Mouse (Mus musculus) forebrain, embryonic 11.5 days (tissue): ENCODE measurements around the gene Strn. TPM values are rescaled to one million over a fixed set of nuclear protein-coding genes. Genes with fewer than 3 reads are reported as not detected.

Source experiments
- ATAC-seq: fragments of 200-750 bp; cut with Nextera tagmentation; replicated peaks from 2 replicates; pipeline ENCODE4 v1.8.0; 2017; ENCODE audit warnings: moderate TSS enrichment; ENCODE audit not compliant: low FRiP score
- DNase-seq: peaks from one replicate; pipeline ENCODE4 v3.0.0-alpha.2; 2017; ENCODE audit warnings: low spot score
- H3K27ac ChIP-seq: fragments of 300-500 bp; sonication (generic); 2 replicates; pipeline ENCODE4 v1.5.1; 2014; ENCODE audit warnings: low read depth, low read length
- H3K27me3 ChIP-seq: fragments of 300-500 bp; sonication (generic); 2 replicates; pipeline ENCODE4 v1.6.1; 2014; ENCODE audit warnings: mild to moderate bottlenecking, low read length, mixed read lengths; ENCODE audit not compliant: control insufficient read depth, insufficient read depth
- H3K36me3 ChIP-seq: fragments of 300-500 bp; sonication (generic); 2 replicates; pipeline ENCODE4 v1.6.1; 2014; ENCODE audit warnings: mild to moderate bottlenecking, low read length, moderate library complexity, mixed read lengths; ENCODE audit not compliant: control insufficient read depth, insufficient read depth
- H3K4me1 ChIP-seq: fragments of 300-500 bp; sonication (generic); replicated peaks from 2 replicates; pipeline ENCODE4 v1.6.1; 2014; ENCODE audit warnings: low read length, mixed read lengths; ENCODE audit not compliant: control insufficient read depth, insufficient read depth
- H3K4me2 ChIP-seq: fragments of 300-500 bp; sonication (generic); 2 replicates; pipeline ENCODE4 v1.6.1; 2014; ENCODE audit warnings: low read depth, mild to moderate bottlenecking, low read length, moderate library complexity, mixed read lengths; ENCODE audit not compliant: severe bottlenecking
- H3K4me3 ChIP-seq: fragments of 300-500 bp; sonication (generic); 2 replicates; pipeline ENCODE4 v1.5.1; 2014; ENCODE audit warnings: low read depth, low read length
- H3K9ac ChIP-seq: fragments of 300-500 bp; sonication (generic); 2 replicates; pipeline ENCODE4 v1.6.1; 2014; ENCODE audit warnings: low read length
- H3K9me3 ChIP-seq: fragments of 300-500 bp; sonication (generic); 2 replicates; pipeline ENCODE4 v1.6.1; 2016; ENCODE audit warnings: low read length, mixed read lengths; ENCODE audit not compliant: control insufficient read depth
- WGBS: fragments of 180-500 bp; shearing (Covaris S2); extraction: QIAGEN DNeasy Blood & Tissue Kit; methylation state at CpG from one replicate; pipeline ENCODE4 v1.1.7; 2014; 5-methylcytosine and 5-hydroxymethylcytosine counted together
- polyA plus RNA-seq: library from polyadenylated mRNA; unstranded; fragments of >200 nt; fragmentation: Nextera tagmentation; extraction: Ambion mirVana; gene quantifications from 2 replicates; pipeline ENCODE4 v1.2.1, GENCODE M21; 2014

Strn gene
- polyA plus RNA-seq, 1 experiment from 2014 or later = 8.5 TPM

- peaks cover 8% of the 10 kb centered on the region; the same call in 1 of the 2 replicates for H3K4me1 ChIP-seq
- H3K27me3 ChIP-seq = no peaks in the 10 kb centered on the region
- 66% methylated on average over 1 of the region's 1 CpGs for WGBS
- H3K27ac ChIP-seq = no peak overlapping the region
- no peak for ATAC-seq
- no peaks in the 10 kb centered on the region for H3K36me3 ChIP-seq
- H3K4me2 ChIP-seq = no peak overlapping the region
- H3K9ac ChIP-seq = no peak overlapping the region
- DNase-seq = no peak
- H3K9me3 ChIP-seq = no peaks in the 10 kb centered on the region
- no peak overlapping the region for H3K4me3 ChIP-seq
Measured at GRCm38 (mm10) chr17:78732056-78732455, 4.9 kb downstream of the Strn start.

DNA sequence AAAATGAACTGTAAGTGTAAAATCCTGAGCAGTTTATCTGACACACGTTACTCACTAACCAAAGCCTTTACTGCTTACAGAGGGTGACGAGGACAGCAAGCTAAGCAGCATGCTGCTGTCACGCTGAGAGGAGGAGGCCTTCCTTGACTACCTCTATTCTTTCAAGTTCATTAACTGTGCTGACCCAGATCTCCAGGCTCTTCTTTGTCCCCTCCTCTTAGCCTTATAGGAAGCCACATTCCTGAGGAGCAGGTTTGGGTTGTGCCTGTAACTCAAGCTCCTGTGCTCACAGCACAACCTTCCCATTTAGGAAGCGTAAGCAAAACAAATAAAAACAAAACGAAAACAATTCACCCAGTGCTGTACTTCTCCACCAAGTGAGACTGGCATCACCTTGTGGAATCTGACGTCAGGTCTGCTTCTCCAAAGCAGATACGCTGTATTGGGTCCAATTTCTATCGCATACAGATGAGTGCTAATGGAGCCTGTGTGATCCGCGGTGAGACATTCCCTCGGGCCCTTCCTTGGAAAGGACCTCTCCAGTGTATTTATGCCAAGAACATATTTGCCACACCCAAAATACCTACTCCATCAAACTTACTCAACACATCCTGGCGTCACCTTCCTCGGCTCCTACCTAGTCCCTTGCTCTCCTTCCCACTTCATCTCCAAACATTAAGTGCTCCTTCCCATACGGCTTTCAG is 10.1 kb downstream of the Strn start:
- Histone ChIP-seq H3K36me3 (no peaks in the 10 kb centered on the region), H3K9ac (no peak overlapping the region), H3K9me3 (no peaks in the 10 kb centered on the region), H3K4me1 (no peaks in the 10 kb centered on the region), H3K4me3 (no peak overlapping the region), H3K27ac (no peak overlapping the region), H3K4me2 (no peak overlapping the region), H3K27me3 (no peaks in the 10 kb centered on the region)
- no peak for ATAC-seq
- no peak for DNase-seq
- 82% methylated on average over 14 of the region's 14 CpGs for WGBS

DNA sequence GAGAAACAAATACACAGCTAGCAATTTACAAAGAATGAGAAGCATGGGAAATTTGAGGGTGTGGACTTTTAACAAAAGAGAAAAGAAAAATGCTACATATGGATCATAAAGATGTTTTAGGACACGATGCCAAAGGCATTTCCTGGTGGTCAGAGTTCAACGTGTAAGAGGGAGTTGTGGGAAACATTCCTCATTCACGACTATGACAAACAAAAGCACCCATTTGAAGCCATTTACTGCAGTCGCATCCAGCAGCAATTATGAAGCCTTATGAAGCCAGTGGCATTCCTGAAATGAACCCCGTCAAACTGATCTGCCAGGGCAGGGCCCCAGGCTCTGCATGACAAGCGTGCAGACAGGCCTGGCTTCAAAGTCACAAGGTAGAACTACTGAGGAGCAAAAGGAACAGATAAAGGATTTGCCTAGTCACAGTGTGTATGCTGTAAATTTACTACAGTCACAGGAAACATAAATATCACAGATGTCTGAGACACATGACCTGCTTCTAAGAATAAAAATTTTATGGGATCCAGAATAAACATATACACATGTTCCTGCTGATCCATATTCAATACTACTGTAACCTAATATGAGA is 12.4 kb downstream of the Strn start:
- Histone ChIP-seq H3K9ac (no peak overlapping the region), H3K9me3 (no peaks in the 10 kb centered on the region), H3K27me3 (no peaks in the 10 kb centered on the region), H3K4me2 (no peak overlapping the region), H3K36me3 (no peaks in the 10 kb centered on the region), H3K4me3 (no peak overlapping the region), H3K27ac (no peak overlapping the region), H3K4me1 (no peaks in the 10 kb centered on the region)
- DNase-seq (no peak), ATAC-seq (no peak)
- WGBS = 84% methylated on average over 6 of the region's 6 CpGs

- DNase-seq = no peak
- H3K4me3 ChIP-seq = no peak overlapping the region
- no peak overlapping the region for H3K27ac ChIP-seq
- no peaks in the 10 kb centered on the region for H3K4me1 ChIP-seq
- no peaks in the 10 kb centered on the region for H3K27me3 ChIP-seq
- H3K9me3 ChIP-seq = no peaks in the 10 kb centered on the region
- no peak overlapping the region for H3K4me2 ChIP-seq
- H3K36me3 ChIP-seq = peaks cover 2% of the 10 kb centered on the region; the same call in 1 of the 2 replicates
- 90% methylated on average over 7 of the region's 7 CpGs for WGBS
- H3K9ac ChIP-seq = no peak overlapping the region
- ATAC-seq = no peak
Measured at GRCm38 (mm10) chr17:78721690-78722089, 15.3 kb downstream of the Strn start.

DNA sequence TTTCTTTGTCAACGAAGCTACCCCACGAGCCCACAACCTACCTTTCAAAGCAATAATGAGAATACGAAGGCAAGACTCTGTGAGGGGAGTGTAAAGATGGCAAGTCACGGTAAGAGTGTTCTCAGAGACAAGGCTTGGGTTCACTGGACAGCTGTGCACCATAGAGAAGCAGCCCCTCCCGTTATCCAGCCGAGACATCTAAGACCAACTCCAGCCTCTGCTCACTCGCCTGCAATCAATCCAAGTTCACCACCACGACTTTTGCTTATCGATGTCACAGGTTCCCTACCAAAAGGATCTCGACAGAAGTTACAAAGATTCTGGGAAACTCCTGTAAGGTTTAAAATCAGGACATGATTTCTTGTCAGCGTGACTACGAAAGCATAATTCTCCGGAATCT is 17.9 kb downstream of the Strn start:
- H3K36me3 ChIP-seq = peaks cover 2% of the 10 kb centered on the region; the same call in 1 of the 2 replicates
- H3K9ac ChIP-seq = no peak overlapping the region
- H3K27ac ChIP-seq = no peak overlapping the region
- H3K9me3 ChIP-seq = no peaks in the 10 kb centered on the region
- H3K4me2 ChIP-seq = no peak overlapping the region
- H3K27me3 ChIP-seq = no peaks in the 10 kb centered on the region
- H3K4me1 ChIP-seq = no peaks in the 10 kb centered on the region
- H3K4me3 ChIP-seq = no peak overlapping the region
- ATAC-seq (no peak), DNase-seq (no peak)
- 93% methylated on average over 13 of the region's 13 CpGs for WGBS

GRCm38 (mm10) chr17:78710258-78710657 is 26.7 kb downstream of the Strn start:
- no peak overlapping the region for H3K4me3 ChIP-seq
- 76% methylated on average over 2 of the region's 2 CpGs for WGBS
- no peaks in the 10 kb centered on the region for H3K9me3 ChIP-seq
- no peak overlapping the region for H3K27ac ChIP-seq
- ATAC-seq = no peak
- no peak overlapping the region for H3K9ac ChIP-seq
- H3K36me3 ChIP-seq = no peaks in the 10 kb centered on the region
- no peaks in the 10 kb centered on the region for H3K27me3 ChIP-seq
- H3K4me2 ChIP-seq = no peak overlapping the region
- DNase-seq = no peak
- no peaks in the 10 kb centered on the region for H3K4me1 ChIP-seq

- no peak for DNase-seq
- Histone ChIP-seq H3K4me2 (no peak overlapping the region), H3K36me3 (no peaks in the 10 kb centered on the region), H3K9ac (no peak overlapping the region), H3K4me3 (no peak overlapping the region), H3K4me1 (no peaks in the 10 kb centered on the region), H3K9me3 (no peaks in the 10 kb centered on the region), H3K27me3 (no peaks in the 10 kb centered on the region), H3K27ac (no peak overlapping the region)
- ATAC-seq = no peak
- WGBS = 88% methylated on average over 7 of the region's 7 CpGs
Measured at GRCm38 (mm10) chr17:78708422-78708821, 28.6 kb downstream of the Strn start.

DNA sequence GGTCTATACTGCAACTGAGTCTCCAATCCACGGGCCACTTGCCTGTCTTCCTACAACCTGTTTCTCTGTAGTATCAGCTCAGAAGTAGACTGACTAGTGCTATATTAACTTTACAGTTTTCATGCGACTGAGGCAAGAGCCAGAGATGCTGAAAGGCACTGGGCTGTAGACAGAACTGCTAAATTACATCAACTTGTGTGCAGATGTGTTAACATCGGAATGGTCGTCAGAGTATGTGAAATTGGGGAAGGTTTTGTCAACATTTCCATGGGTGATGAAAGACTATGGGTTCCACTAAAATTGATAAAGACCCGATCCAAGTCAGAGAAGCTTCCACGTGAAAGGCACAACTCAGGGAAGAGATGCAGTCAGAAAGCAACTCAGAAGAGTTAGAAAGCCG is 34.0 kb downstream of the Strn start:
- no peaks in the 10 kb centered on the region for H3K4me1 ChIP-seq
- 93% methylated on average over 7 of the region's 7 CpGs for WGBS
- no peak overlapping the region for H3K27ac ChIP-seq
- no peaks in the 10 kb centered on the region for H3K36me3 ChIP-seq
- no peaks in the 10 kb centered on the region for H3K9me3 ChIP-seq
- no peak overlapping the region for H3K9ac ChIP-seq
- no peak overlapping the region for H3K4me2 ChIP-seq
- H3K27me3 ChIP-seq = no peaks in the 10 kb centered on the region
- DNase-seq (no peak), ATAC-seq (no peak)
- no peak overlapping the region for H3K4me3 ChIP-seq

- no peak overlapping the region for H3K4me2 ChIP-seq
- no peak overlapping the region for H3K27ac ChIP-seq
- no peak overlapping the region for H3K4me3 ChIP-seq
- WGBS = 91% methylated on average over 1 of the region's 1 CpGs
- DNase-seq = no peak
- no peaks in the 10 kb centered on the region for H3K27me3 ChIP-seq
- no peaks in the 10 kb centered on the region for H3K9me3 ChIP-seq
- H3K4me1 ChIP-seq = no peaks in the 10 kb centered on the region
- no peaks in the 10 kb centered on the region for H3K36me3 ChIP-seq
- H3K9ac ChIP-seq = no peak overlapping the region
- ATAC-seq = no peak
Measured at GRCm38 (mm10) chr17:78698965-78699364, 38.0 kb downstream of the Strn start.
